Mouse (Mus musculus) megakaryocyte, embryonic 14.5 days (primary cell): ENCODE results near the gene Farp2.

ENCODE experiments used
- FLI1 ChIP-seq: IDR thresholded peaks from 2 replicates; pipeline ENCODE4 v1.6.1; 2012; ENCODE audit warnings: low read length, inconsistent platforms, mixed read lengths
- GATA1 ChIP-seq: IDR thresholded peaks from 3 replicates; pipeline ENCODE4 v1.6.1; 2012; ENCODE audit warnings: mixed read lengths, low read length, inconsistent platforms, borderline replicate concordance

DNA sequence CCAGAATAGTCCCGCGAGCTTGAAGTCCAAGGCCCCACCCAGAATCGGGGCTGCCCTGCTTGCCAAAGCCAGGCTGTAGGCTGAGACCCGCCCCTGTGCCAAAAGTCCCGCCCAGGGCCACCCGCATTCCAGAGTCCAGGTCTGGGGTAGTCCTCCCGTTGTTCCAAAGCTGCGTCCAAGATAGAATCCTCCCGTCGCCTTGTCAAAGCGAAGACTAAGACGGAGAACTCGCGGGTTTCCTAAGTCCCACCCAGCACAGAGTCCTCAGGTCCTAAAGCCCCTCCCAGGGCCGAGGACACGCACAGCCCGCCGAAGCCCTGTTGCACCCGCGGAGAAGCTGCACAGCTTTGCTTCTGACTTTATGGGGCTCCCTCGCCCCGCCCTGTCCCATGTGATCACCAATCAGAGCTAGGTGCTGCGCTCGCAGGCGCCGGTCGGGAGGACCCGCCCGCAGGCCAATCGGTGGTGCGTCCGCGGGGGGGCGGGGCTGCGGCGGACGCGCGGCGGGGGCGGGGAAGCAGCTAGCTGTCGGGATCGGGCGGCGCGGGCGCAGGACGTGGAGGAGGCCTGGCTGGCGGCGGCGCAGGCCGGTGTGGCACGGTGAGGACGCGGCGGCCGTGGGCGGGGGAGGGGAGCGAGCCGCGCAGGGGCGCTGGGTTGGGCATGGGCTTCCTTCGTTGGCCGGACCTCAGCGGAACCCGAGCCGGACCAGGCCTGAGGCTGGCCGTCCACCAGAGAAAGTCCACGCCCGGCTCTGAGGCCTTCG, at the start of gene Farp2:
- TF ChIP-seq GATA1 = no peak
- TF ChIP-seq FLI1 = no peak
